Mouse (Mus musculus) adrenal gland, postnatal 25 days (tissue): Measurements from ENCODE around the gene Slc45a2. TPM values are rescaled to one million over a fixed set of nuclear protein-coding genes. Genes with fewer than 3 reads are reported as not detected.
"Not testable (repeated sequence)": the region's sequence is repeated elsewhere in the genome, so short reads cannot be mapped to it uniquely, and the experiment has no call there.

Experiments used
- DNase-seq: peaks from one replicate; pipeline ENCODE4 v3.0.0; 2021; ENCODE audit warnings: mixed read lengths
- long read RNA-seq: library from polyadenylated mRNA; stranded (forward); transcript quantifications from one replicate; pipeline ENCODE4 v2.0.0, GENCODE M21; 2021
- total RNA-seq: library from RNA; stranded (reverse); gene quantifications from 2 replicates; pipeline ENCODE4 v1.2.3, GENCODE M21; 2021

Gene Slc45a2
- total RNA-seq, result not detected in 2 replicates
- long read RNA-seq, result 0 reads

DNA sequence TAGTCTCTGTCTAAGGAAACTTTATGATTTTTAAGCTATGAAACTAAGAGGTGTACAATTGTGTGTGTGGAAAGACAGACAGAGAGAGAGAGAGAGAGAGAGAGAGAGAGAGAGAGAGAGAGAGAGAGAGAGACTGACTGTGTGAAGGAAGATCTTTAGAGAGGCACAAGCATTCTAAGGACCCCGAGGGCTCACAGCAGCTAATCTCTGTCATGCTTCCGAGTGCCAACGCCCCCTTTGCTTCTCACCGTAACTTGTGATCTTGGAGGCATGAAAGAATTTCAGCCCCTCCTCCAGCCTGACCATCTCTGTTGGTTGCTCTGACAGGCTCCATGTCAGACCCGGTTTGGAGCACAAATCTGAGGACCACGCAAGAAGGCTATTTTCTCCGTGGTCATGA is at the start of gene Slc45a2:
TSS of gene Slc45a2 (plus strand) at position 301 of the 400 bp plus-strand sequence.
- no peak for DNase-seq

- no peak for DNase-seq
These were observed 48.4 kb upstream of the Slc45a2 start, which contains the start of gene C1qtnf3 for GRCm38 (mm10) chr15:10951951-10952759. Gene C1qtnf3 (plus strand): TSS chr15:10952332.

GRCm38 (mm10) chr15:10952760-10953305 is 47.7 kb upstream of the Slc45a2 start:
- no peak for DNase-seq

- DNase-seq, result no peak
These were observed 47.1 kb upstream of the Slc45a2 start for GRCm38 (mm10) chr15:10953465-10953864.

DNA sequence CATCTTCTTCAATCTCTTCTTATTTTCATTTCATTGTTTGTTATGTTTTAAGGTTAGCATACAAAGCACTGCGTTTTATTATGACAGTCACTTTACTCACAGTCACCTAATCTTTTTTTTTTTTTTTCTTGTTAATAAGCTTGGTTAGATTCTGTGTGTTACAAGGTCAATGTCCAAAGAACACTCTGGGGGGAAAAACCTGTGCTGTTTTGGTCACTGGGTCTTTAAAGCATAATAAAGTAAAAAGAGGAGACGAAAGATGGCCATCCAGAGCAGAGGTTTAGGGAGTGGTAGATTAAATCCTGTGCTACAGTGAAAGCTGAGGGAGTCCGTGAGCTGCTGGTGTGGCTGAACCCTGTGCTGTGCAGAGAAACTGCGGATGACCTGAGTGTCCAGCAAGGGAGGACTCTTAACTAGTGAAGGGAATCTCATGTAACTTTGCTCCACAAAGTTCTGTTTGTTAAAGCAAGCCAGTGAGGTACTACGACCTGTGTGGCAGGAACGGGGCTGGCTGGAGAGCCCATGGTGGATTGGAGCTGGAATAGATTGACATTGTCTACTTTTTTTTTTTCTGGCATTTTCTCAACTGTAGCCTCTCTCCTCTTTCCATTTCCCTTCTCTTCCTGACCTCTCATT is 46.0 kb upstream of the Slc45a2 start:
- no peak for DNase-seq

DNA sequence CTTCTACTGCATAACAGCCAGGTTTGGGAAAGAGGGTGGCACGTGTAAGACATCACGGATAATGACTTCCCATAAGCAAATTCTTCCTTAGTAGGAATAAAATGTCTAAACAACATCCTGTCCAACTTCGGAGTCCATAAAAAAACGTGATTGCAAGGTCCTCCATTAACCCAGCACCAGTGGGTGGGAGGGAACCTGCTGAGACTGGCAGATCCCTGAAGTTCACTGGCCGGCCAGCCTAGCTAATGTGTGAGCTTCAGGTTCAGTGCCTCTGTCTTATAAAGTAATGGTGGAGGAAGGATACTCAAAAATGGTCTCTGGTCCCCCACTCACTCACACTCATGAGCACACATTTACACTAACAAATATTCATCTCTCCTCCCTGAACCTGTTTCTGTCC is 45.4 kb upstream of the Slc45a2 start:
- DNase-seq, result no peak

- DNase-seq, result no peak
These were observed 43.8 kb upstream of the Slc45a2 start for GRCm38 (mm10) chr15:10956706-10957105.

- DNase-seq, result no peak
These were observed 41.1 kb upstream of the Slc45a2 start for GRCm38 (mm10) chr15:10959277-10960026.

DNA sequence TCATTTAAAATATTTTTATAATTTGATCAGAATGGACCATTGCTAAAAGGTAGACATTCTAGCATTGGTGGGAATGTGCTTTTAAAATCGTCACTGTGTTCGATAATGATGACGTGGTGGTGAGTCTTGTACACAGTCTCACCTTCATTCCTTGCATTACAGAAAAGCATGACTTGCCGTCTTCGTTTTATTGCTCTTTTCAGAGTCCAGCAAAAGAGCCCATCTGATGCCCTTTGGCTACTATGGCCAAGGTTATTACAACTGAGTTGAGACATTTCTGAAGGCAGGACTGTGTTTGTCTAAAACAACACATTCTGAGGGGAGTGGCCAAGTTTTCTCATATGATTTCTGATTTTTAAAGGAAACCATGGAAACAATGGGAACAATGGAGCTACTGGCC is 40.3 kb upstream of the Slc45a2 start:
- DNase-seq, result no peak

GRCm38 (mm10) chr15:10962601-10963000 is 37.9 kb upstream of the Slc45a2 start:
- DNase-seq, result no peak

DNA sequence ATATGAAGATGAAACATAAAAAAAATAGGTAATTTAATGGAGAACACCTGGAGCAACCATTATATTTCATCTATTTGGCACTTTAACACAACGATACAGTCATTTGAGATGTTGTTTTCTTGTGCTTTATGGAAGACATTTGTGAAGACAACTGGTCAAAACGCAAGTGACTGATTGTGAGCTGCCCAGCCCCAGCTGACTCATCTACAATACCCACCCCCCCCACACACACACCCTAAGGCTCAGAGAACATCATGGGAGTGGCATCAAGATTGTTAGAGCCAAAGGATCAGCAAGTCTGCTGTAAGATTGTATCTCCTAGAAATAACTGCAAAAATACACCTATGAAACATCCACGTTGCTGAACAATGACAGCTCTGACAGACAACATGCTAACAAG is 31.1 kb upstream of the Slc45a2 start:
- DNase-seq, result no peak

DNA sequence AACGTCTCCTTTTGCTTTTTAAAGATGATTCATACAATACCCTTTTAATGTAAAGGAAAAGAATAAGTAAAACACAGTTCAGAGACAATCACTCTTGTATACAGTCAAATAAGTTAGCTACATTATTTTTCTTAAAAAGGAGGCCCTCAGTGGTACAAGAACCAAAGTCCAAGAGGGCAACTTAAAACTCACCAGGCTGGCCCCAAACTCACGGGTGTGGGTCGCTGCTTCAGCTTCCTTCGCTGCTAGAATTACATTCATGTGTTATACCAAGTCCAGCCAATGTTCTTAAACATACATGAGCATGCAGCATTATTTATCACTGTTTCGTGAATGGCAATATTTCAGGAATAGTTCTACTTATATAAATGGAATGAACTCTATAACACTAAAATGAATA is 29.7 kb upstream of the Slc45a2 start:
- DNase-seq, result no peak

GRCm38 (mm10) chr15:10977151-10977550 is 23.4 kb upstream of the Slc45a2 start:
- DNase-seq, result no peak

GRCm38 (mm10) chr15:10980712-10981111 is 19.8 kb upstream of the Slc45a2 start:
- DNase-seq, result no peak

GRCm38 (mm10) chr15:10981377-10982063 is 19.0 kb upstream of the Slc45a2 start, which contains the start of gene Amacr:
Gene Amacr (plus strand): TSS chr15:10981756.
- DNase-seq, result peak; percentile 92

DNA sequence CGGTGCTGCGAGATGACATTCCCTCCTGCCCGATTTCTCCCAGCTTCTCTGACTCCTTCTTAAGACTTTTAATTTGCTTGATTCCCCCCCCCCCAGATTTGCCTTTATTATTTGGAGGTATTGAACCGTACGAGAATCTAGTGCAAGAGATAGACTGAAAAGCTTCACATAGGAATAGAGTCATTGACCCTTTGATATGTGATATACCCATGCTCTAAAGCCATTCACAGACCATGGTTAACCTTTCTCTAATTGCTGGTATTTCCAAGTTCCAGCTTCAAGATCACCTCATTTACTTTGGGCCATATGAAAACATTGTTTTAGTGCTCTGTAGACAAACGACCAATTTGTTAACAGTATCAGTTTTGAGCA is 18.5 kb upstream of the Slc45a2 start:
- no peak for DNase-seq

DNA sequence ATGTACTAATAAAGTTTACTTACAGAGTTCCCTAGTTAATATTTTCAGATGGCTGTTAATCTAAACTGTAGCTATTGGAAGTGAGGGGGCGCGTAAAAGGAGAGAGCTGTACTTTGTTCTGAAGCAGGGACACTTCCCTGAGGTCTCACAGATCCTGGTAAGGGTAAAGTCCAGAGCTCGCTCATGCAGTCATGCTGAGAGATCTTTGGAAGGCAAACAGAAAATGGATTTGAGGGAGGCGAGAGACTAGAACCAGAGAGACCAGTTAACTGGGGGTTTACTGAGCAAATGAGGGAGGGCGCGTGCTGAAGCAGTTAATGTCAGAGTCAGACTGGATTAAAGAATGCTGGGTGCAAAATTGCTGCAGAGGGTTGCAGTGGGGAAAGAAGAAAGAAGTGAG is 14.8 kb upstream of the Slc45a2 start:
- no peak for DNase-seq

DNA sequence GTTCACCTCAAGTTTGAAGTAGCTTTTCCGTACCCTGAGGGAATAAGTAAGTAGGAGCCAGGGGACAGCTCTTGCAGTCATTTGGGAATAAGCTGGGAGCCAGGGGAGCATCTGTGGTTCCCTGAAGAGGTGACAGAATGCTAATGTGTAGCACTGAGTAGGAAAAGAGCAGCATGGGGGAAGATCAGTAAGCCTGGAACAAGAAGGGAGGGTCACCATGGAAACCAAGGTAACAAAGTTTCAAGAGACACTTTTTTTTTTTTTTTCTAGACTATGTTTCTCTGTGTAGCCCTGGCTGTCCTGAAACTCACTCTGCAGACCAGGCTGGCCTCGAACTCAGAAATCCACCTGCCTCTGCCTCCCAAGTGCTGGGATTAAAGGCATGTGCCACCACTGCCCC is 14.0 kb upstream of the Slc45a2 start:
- not testable (repeated sequence) for DNase-seq

GRCm38 (mm10) chr15:10990411-10990810 is 10.1 kb upstream of the Slc45a2 start:
- DNase-seq, result no peak

DNA sequence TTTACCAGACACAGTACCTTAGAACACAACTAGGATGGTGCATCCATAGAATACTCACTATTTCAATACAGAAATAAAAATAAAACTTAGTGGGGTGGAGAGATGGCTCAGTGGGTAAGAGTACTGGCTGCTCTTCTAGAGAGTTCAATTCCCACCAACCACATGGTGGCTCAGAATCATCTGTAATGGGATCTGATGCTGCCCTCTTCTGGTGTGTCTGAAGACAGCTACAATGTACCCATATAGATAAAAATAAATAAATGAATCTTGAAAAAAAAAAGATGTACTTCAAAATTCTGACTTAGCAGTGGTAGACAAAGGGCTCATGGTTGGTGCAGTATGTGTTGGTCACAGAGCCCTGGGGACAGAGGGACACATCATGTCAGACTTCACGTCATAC is 9.0 kb upstream of the Slc45a2 start:
- DNase-seq, result no peak

GRCm38 (mm10) chr15:10999832-11000231 is 689 bp upstream of the Slc45a2 start:
- DNase-seq, result no peak

DNA sequence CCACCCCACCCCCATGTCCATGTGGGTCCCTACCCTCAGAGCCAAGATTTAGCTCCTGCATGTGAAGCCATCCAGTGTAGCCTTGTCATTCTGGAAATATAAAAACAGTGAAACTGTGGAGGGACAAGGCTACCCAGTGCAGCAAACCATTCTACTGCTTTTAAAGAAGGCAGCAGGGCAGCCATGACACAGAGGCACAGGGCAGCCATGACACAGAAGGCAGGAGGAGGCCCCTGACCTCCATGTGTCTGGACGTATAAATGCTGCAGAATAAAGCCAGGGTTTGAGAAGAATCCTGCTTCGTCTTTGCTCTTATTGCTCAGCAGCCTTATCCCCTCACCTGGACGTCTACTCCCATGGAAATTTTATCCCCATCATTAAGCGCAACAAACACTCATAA is 3.3 kb downstream of the Slc45a2 start:
- DNase-seq, result no peak
